Mouse (Mus musculus) liver, embryonic 15.5 days (tissue): ENCODE data around the gene Ppfia3. TPM values are rescaled to one million over a fixed set of nuclear protein-coding genes. Genes with fewer than 3 reads are reported as not detected.
A peak's percentile ranks its signal among the peaks of the same experiment; 100 is the strongest.

ENCODE experiments used
- ATAC-seq: fragments of 200-750 bp; cut with Nextera tagmentation; 2 replicates; pipeline ENCODE4 v1.8.0; 2017; ENCODE audit warnings: moderate number of reproducible peaks, mild to moderate bottlenecking, moderate library complexity; ENCODE audit not compliant: insufficient read depth
- H3K27ac ChIP-seq: fragments of 300-500 bp; sonication (generic); replicated peaks from 2 replicates; pipeline ENCODE4 v1.5.1; 2015; ENCODE audit warnings: mild to moderate bottlenecking, inconsistent platforms
- H3K27me3 ChIP-seq: fragments of 300-500 bp; sonication (generic); 2 replicates; pipeline ENCODE4 v1.6.1; 2015; ENCODE audit warnings: mild to moderate bottlenecking, inconsistent platforms
- H3K36me3 ChIP-seq: fragments of 300-500 bp; sonication (generic); replicated peaks from 2 replicates; pipeline ENCODE4 v1.6.1; 2015; ENCODE audit warnings: moderate library complexity, mild to moderate bottlenecking, inconsistent platforms
- H3K4me1 ChIP-seq: fragments of 300-500 bp; sonication (generic); replicated peaks from 2 replicates; pipeline ENCODE4 v1.6.1; 2015; ENCODE audit warnings: inconsistent platforms
- H3K4me2 ChIP-seq: fragments of 300-500 bp; sonication (generic); 2 replicates; pipeline ENCODE4 v1.6.1; 2015; ENCODE audit warnings: moderate library complexity, mild to moderate bottlenecking, inconsistent platforms
- H3K4me3 ChIP-seq: fragments of 300-500 bp; sonication (generic); replicated peaks from 2 replicates; pipeline ENCODE4 v1.5.1; 2015; ENCODE audit warnings: mild to moderate bottlenecking, inconsistent platforms
- H3K9ac ChIP-seq: fragments of 300-500 bp; sonication (generic); 2 replicates; pipeline ENCODE4 v1.6.1; 2015; ENCODE audit warnings: moderate library complexity, mild to moderate bottlenecking, inconsistent platforms
- H3K9me3 ChIP-seq: fragments of 300-500 bp; sonication (generic); replicated peaks from 2 replicates; pipeline ENCODE4 v1.6.1; 2016; ENCODE audit warnings: inconsistent platforms
- WGBS: fragments of 180-500 bp; shearing (Covaris S2); methylation state at CpG from one replicate; pipeline ENCODE4 v1.1.7; 2015; ENCODE audit warnings: mixed read lengths; ENCODE audit not compliant: insufficient replicate concordance; 5-methylcytosine and 5-hydroxymethylcytosine counted together
- polyA plus RNA-seq: library from polyadenylated mRNA; unstranded; fragments of >200 nt; fragmentation: Nextera tagmentation; extraction: Ambion mirVana; gene quantifications from 2 replicates; pipeline ENCODE4 v1.2.1, GENCODE M21; 2015

Ppfia3 gene
- polyA plus RNA-seq, 1 experiment from 2014 or later, result 0.09 TPM

DNA sequence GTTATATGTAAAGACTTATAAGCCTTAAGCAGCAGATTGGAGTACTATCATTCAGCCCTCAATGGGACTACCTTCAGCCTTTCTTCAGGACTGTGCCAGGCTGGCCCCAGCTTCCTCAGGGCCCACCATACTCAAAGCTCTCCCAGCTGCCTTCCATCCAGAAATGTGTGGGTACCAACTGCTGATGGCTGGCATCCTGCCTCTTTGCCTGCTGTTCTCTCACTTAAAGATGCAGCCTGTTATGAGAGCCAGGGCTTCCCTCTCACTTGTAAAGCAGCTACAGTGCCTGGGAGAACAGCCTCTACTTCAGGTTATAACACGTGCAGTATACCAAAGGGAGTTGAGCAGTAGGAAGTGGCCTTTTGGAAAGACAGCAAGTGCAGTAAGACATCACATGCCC is 9.2 kb upstream of the Ppfia3 start:
- no peaks in the 10 kb centered on the region for H3K9me3 ChIP-seq
- peaks cover 4% of the 10 kb centered on the region; the same call in 1 of the 2 replicates for H3K4me1 ChIP-seq
- ATAC-seq, result no peak
- H3K4me2 ChIP-seq, result no peak overlapping the region
- H3K27me3 ChIP-seq, result no peaks in the 10 kb centered on the region
- no peak overlapping the region for H3K27ac ChIP-seq
- peaks cover 89% of the 10 kb centered on the region for H3K36me3 ChIP-seq
- H3K4me3 ChIP-seq, result no peak overlapping the region
- 89% methylated on average over 1 of the region's 1 CpGs for WGBS
- H3K9ac ChIP-seq, result no peak overlapping the region

DNA sequence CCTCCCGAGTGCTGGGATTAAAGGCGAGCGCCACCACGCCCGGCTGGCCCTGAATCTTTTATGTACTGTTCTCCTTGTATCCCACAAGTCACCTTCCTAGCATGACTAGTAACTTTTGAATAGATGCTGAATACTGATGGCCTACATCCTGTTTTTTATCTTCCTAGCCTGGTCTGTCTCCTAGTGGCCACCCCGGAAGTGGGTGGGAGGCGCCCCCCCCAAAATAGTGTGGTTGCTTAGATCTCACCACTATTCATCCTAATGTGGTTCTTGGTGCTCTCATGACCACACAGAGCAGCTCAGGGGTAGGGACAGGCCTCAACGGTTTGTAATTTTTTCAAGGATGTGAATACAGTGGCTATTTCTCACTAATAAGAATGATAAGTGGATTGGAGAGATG is 7.8 kb upstream of the Ppfia3 start:
- Histone ChIP-seq H3K4me1 (peaks cover 18% of the 10 kb centered on the region), H3K27me3 (peaks cover 11% of the 10 kb centered on the region), H3K9ac (no peak overlapping the region), H3K4me2 (no peak overlapping the region), H3K27ac (no peak overlapping the region), H3K4me3 (no peak overlapping the region), H3K9me3 (no peaks in the 10 kb centered on the region), H3K36me3 (peaks cover 74% of the 10 kb centered on the region)
- ATAC-seq, result no peak
- 76% methylated on average over 8 of the region's 8 CpGs for WGBS

DNA sequence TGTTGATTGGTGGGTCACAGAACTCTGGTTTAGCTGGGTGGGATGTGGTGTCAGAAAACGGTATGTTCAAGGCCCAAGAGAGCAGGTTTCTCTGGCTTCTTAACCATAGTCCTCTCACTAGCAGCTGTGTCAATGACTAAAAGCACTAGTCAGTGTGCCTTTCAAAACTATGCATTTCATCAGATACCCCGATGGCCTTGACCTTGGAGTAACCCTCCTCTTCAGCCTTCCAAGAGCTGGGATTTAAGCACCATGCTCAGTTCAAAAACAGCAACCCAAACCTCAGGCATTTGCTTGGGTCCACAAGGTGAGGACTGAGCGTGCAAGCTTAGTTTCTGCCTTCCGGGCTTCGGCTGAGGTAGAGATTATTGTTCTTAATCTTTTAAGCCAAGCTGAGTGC is 5.6 kb upstream of the Ppfia3 start:
- Histone ChIP-seq H3K4me3 (no peak overlapping the region), H3K4me1 (peaks cover 32% of the 10 kb centered on the region), H3K27ac (no peak overlapping the region), H3K9me3 (no peaks in the 10 kb centered on the region), H3K27me3 (peaks cover 33% of the 10 kb centered on the region), H3K36me3 (peaks cover 52% of the 10 kb centered on the region), H3K9ac (no peak overlapping the region), H3K4me2 (no peak overlapping the region)
- WGBS, result 79% methylated on average over 5 of the region's 5 CpGs
- ATAC-seq, result no peak

DNA sequence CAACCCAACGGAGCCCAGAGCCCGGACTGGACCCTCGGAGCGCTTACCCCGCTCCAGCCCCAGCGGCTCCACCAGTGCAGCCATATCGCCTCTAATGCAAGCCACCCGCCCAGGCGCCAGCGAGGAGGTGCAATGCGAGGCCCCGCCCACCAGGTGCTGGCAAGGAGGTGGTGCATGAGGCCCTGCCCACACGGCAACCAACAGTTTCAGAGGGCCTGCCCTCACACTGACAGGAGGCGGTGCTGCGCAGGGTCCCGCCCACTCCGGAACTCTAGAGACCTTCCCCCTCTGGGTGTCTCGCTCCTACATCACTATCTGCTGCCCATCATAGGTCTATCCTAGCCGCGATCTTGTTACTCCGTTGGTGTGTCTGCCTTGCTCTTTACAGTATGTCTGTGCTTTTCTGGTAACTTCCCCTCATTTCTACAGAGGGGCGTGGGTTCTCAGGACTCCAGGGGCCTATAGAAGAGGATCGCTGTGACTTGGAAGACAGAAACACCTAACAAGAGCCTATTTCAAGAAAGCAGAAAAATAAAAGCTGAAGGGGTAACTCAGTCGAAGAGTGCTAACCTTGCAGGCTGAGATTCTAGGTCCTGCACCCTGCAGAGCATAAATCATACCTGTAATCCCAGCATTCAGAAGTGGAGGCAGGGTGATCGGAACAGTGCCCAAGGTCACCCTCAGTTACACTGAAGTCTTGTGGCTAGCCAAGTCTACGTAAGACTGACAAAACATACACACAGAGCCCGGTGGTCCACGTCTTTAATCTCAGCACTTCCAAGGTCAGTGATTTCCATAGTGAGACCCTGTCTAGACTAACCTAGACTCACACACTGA is 3.9 kb upstream of the Ppfia3 start, which contains the start of gene Lin7b:
Gene Lin7b (minus strand): TSS at position 109 of the 837 bp plus-strand sequence.
- no peak within 1 kb of the TSS for H3K27ac ChIP-seq
- peak within 1 kb of the TSS; percentile 52 for H3K4me3 ChIP-seq
- peaks cover 35% of the 10 kb centered on the region for H3K36me3 ChIP-seq
- H3K27me3 ChIP-seq, result peaks cover 50% of the 10 kb centered on the region
- peaks cover 48% of the 10 kb centered on the region for H3K4me1 ChIP-seq
- WGBS, result 8% methylated on average over 28 of the region's 28 CpGs
- H3K4me2 ChIP-seq, result peak within 1 kb of the TSS; percentile 84
- ATAC-seq, result peak; percentile 65
- peak within 1 kb of the TSS; percentile 19; the same call in 1 of the 2 replicates for H3K9ac ChIP-seq
- H3K9me3 ChIP-seq, result no peaks in the 10 kb centered on the region

DNA sequence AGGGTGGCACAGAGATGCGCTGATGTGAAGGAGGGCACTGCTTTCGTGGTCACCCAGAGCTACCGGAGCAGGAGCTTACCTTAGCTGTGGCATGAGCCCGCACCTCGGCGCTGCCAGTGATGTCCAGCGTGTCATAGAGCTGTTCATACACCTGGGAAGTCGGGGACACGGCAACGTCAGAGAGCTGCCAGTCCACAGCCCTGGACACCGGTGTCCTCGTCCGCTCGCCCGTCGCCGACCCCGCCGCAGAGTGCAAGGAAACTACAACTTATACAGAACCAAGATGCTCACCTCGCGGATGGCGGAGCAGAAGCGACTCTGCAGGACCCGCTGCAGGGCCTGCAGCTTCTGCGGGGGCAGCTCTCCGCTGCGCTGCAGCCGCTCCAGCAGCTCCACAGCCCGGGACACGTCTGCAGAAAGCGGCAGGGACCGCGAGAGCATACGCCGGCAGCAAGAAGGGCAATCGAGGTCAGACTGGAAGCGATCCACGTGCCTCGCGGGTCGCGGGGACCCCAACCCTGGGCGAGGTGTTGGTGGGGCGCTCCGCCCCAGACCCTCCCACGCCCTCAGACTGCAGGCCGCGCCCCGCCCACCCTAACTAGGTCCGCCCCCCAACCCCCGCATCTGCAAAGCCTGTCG is 3.1 kb upstream of the Ppfia3 start:
- H3K4me2 ChIP-seq, result peak overlapping the region; percentile 84
- 9% methylated on average over 52 of the region's 52 CpGs for WGBS
- no peak overlapping the region for H3K27ac ChIP-seq
- peaks cover 29% of the 10 kb centered on the region for H3K36me3 ChIP-seq
- no peaks in the 10 kb centered on the region for H3K9me3 ChIP-seq
- H3K4me1 ChIP-seq, result peaks cover 48% of the 10 kb centered on the region
- H3K4me3 ChIP-seq, result peak overlapping the region; percentile 52
- ATAC-seq, result no peak
- H3K27me3 ChIP-seq, result peaks cover 57% of the 10 kb centered on the region
- peak overlapping the region; percentile 19; the same call in 1 of the 2 replicates for H3K9ac ChIP-seq

DNA sequence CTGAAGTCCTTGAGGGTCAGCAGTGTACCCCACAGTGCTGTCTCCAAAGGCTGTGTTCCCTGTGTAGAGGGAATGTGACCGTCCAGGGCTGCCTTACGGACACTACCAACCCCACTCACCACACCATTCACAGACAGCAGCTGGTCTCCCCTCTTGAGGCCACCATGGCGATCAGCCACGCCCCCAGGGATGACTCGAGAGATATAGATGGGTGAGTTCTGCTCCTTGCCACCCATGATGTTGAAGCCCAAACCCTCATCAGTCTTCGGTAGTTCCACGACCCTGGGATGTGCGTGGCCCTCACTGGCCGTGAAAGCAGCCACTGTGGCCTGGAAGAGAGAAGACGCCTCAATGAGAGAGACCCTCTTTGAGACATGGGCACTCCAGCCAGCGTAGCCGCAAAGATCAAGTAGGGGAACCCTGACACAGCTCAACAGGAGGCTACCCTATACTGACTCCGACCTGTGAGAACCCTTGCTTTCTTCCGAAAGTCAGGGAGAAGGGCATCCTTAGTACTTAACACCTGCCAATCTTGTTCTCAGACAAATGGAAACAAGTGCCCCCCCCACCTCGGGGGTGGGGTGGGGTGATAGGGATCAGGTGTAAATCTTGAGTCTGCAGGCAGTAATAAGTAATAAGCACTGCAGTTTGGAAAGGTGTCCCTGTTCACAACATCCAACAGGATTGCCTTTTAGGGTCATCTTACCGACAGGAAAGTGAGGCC is 2.4 kb upstream of the Ppfia3 start:
- peaks cover 65% of the 10 kb centered on the region for H3K27me3 ChIP-seq
- H3K9me3 ChIP-seq, result no peaks in the 10 kb centered on the region
- H3K4me3 ChIP-seq, result no peak overlapping the region
- WGBS, result 62% methylated on average over 16 of the region's 16 CpGs
- no peak overlapping the region for H3K4me2 ChIP-seq
- peaks cover 48% of the 10 kb centered on the region for H3K4me1 ChIP-seq
- H3K9ac ChIP-seq, result no peak overlapping the region
- H3K27ac ChIP-seq, result no peak overlapping the region
- no peak for ATAC-seq
- H3K36me3 ChIP-seq, result peaks cover 21% of the 10 kb centered on the region

DNA sequence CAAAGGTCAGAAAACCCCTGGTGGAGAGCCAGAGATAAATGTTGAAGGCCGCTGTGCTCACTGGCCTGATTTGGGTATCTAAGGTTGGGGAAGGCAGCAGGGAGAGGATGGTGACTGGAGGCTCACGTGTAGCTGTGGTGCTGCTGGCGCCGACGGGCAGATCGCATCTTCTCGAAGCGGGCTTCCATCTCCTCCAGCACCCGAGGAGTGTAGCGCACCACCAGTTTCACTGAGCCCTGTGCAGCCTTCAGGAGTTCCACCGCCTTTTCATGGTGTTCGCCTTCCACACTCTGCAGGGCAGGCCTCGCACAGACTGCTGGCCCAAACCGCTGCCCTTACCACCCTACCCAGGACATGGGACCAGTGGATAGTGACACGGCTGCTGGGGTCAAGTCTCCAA is 1.4 kb upstream of the Ppfia3 start:
- Histone ChIP-seq H3K4me2 (peak overlapping the region; percentile 94), H3K9me3 (no peaks in the 10 kb centered on the region), H3K4me1 (peaks cover 48% of the 10 kb centered on the region), H3K36me3 (peaks cover 11% of the 10 kb centered on the region), H3K9ac (no peak overlapping the region), H3K4me3 (peak overlapping the region; percentile 64; the same call in 1 of the 2 replicates), H3K27ac (no peak overlapping the region), H3K27me3 (peaks cover 75% of the 10 kb centered on the region)
- ATAC-seq, result no peak
- 75% methylated on average over 15 of the region's 15 CpGs for WGBS

DNA sequence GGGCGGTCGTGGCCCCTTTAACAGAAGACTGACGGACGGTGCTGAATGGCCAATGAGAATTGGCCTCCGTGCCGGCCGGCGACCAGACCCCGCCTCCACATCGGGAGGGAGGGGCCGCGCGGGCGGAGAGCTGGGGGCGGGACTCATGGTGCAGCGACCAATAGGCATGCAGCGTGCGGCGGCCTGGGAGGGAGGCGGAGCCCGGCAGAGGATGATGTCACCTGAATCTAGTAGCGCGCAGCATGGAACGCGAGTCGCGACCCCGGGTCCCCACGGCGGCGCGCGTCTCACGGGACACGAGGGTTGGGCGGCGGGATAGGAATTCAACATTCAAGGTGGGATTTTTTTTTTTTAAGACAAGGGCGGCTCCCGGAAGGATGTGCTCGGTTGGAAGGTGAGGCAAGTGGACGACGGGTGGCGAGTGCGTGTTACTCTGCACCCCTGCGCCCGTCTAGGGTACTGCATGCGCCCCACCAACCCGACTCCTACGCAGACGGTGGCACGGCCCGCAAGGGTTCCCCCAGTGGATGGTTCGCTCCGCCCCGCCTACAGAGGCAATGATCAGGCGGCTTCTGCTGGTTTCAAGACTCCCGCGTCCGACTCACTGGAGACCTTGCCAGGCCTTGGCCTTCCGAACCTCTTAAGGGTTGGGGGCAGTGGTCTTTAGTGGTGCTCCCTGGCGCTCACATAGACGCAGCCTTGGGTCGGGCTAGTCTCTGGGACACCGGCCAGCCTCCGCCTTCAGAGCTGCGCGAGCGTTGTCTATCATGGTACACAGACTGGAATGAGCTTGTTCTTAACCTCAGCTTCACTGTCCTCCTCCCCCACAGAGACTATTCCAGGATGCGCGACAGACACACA is 431 bp upstream of the Ppfia3 start:
- peak overlapping the region; percentile 55; the same call in 1 of the 2 replicates for H3K27ac ChIP-seq

DNA sequence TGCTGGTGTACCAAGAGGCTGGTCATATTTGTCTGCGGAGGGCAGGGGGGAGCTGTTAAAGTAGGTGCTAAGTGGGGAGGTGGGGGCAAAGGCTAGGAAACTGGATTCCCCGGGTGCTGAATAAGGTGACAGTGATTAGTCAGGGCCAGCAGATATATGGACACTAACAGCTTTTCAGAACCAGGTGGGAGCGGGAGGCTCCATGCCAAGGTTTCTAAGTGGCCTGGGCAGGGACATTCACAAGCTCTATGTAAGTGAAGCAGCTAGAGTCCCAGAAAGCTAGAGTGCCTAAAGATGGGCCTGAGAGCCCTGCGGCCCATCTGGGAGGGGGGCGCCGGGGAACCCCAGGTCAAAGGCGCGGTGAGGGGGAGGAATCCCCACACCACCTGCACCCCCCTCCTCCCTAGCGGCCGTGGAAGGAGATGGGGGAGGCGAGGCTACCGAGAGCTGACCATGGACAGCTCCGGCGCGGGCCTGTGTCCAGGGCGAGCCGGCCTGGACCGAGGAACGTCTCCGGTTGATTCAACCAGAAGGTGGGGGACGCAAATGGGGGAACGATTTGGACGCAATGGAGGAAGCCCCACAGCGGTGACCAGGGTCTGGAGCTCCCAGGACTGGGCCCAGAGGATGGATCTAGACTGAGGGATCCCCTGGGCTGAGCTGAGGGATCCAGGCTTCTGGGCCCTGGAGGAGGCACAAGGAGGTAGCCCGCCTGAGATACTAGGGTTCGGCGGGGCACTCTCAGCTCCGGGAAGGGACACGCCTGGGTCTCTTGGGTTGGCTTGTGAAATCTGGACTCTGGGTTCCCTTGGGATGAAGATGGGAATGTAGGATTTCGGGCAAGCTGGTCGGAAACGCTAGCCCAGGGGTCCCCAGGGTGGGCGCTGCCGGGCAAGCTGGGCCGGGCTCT is 822 bp downstream of the Ppfia3 start:
- Histone ChIP-seq H3K4me1 (peaks cover 58% of the 10 kb centered on the region), H3K9me3 (no peaks in the 10 kb centered on the region), H3K9ac (no peak overlapping the region), H3K36me3 (no peaks in the 10 kb centered on the region), H3K4me3 (peak overlapping the region; percentile 64), H3K4me2 (peak overlapping the region; percentile 94), H3K27ac (no peak overlapping the region), H3K27me3 (peaks cover 97% of the 10 kb centered on the region)
- ATAC-seq, result no peak
- 5% methylated on average over 35 of the region's 35 CpGs for WGBS

More for the DNA sequence above, 431 bp upstream of the Ppfia3 start:
- H3K9ac ChIP-seq, result peak overlapping the region; percentile 64
- H3K9me3 ChIP-seq, result no peaks in the 10 kb centered on the region
- H3K4me3 ChIP-seq, result peak overlapping the region; percentile 64
- 1% methylated on average over 70 of the region's 70 CpGs for WGBS
- H3K36me3 ChIP-seq, result peaks cover 2% of the 10 kb centered on the region; the same call in 1 of the 2 replicates
- H3K4me2 ChIP-seq, result peak overlapping the region; percentile 94
- H3K27me3 ChIP-seq, result peaks cover 84% of the 10 kb centered on the region
- peak; percentile 80 for ATAC-seq
- peaks cover 53% of the 10 kb centered on the region for H3K4me1 ChIP-seq
